Mouse (Mus musculus) gastrocnemius, postnatal 25 days (tissue): Measurements from ENCODE around the gene Plcxd1. TPM values are rescaled to one million over a fixed set of nuclear protein-coding genes. Genes with fewer than 3 reads are reported as not detected.
"Not testable (repeated sequence)": the region's sequence is repeated elsewhere in the genome, so short reads cannot be mapped to it uniquely, and the experiment has no call there.

Source experiments
- DNase-seq: peaks from one replicate; pipeline ENCODE4 v3.0.0; 2022
- long read RNA-seq, 2 experiments: library from polyadenylated mRNA; stranded (forward); transcript quantifications; one replicate each; pipeline ENCODE4 v2.0.0; 2021
- total RNA-seq, 2 experiments: library from RNA; stranded (reverse); gene quantifications; 1 replicate in 1 of 2; 2 replicates in 1 of 2; pipeline ENCODE4 v1.2.3; 2021

The Plcxd1 gene
- total RNA-seq = not detected
- long read RNA-seq, experiment 1 = 0 reads
- long read RNA-seq, experiment 2 = 0 reads

GRCm38 (mm10) chr5:110099656-110100580 lies at the start of gene Plcxd1:
Gene Plcxd1, plus strand, starts transcription at chr5:110099969.
- DNase-seq = no peak

- peak; percentile 79 for DNase-seq
Observed at GRCm38 (mm10) chr5:110057637-110058408, 41.9 kb upstream of the Plcxd1 start.

- not testable (repeated sequence) for DNase-seq
Observed at GRCm38 (mm10) chr5:110072413-110072812, 27.4 kb upstream of the Plcxd1 start, which contains the start of gene Gm17655. Gene Gm17655, minus strand, starts transcription at chr5:110072513.

- no peak for DNase-seq
Observed at GRCm38 (mm10) chr5:110082961-110083360, 16.8 kb upstream of the Plcxd1 start.

GRCm38 (mm10) chr5:110086161-110086866 lies 13.5 kb upstream of the Plcxd1 start:
- no peak for DNase-seq

- no peak for DNase-seq
Observed at GRCm38 (mm10) chr5:110091546-110091945, 8.2 kb upstream of the Plcxd1 start.

GRCm38 (mm10) chr5:110094030-110094846 lies 5.5 kb upstream of the Plcxd1 start, which contains the start of gene Gm35315:
Gene Gm35315, minus strand, starts transcription at chr5:110094420.
- peak; percentile 83 for DNase-seq

- no peak for DNase-seq
Observed at GRCm38 (mm10) chr5:110094847-110095213, 4.9 kb upstream of the Plcxd1 start.

GRCm38 (mm10) chr5:110098991-110099477 lies 735 bp upstream of the Plcxd1 start:
- DNase-seq = no peak

GRCm38 (mm10) chr5:110100921-110101631 lies 1.3 kb downstream of the Plcxd1 start:
- no peak for DNase-seq

- DNase-seq = no peak
Observed at GRCm38 (mm10) chr5:110101716-110102347, 2.1 kb downstream of the Plcxd1 start.

- DNase-seq = no peak
Observed at GRCm38 (mm10) chr5:110102429-110102828, 2.7 kb downstream of the Plcxd1 start.

- DNase-seq = no peak
Observed at GRCm38 (mm10) chr5:110102853-110103625, 3.3 kb downstream of the Plcxd1 start.

- no peak for DNase-seq
Observed at GRCm38 (mm10) chr5:110103901-110104615, 4.3 kb downstream of the Plcxd1 start.

GRCm38 (mm10) chr5:110104616-110105380 lies 5.0 kb downstream of the Plcxd1 start:
- DNase-seq = no peak

GRCm38 (mm10) chr5:110106140-110106871 lies 6.5 kb downstream of the Plcxd1 start:
- DNase-seq = no peak
